8 mouse cellular contexts compared by ENCODE assay signal in the genomic region with DNA sequence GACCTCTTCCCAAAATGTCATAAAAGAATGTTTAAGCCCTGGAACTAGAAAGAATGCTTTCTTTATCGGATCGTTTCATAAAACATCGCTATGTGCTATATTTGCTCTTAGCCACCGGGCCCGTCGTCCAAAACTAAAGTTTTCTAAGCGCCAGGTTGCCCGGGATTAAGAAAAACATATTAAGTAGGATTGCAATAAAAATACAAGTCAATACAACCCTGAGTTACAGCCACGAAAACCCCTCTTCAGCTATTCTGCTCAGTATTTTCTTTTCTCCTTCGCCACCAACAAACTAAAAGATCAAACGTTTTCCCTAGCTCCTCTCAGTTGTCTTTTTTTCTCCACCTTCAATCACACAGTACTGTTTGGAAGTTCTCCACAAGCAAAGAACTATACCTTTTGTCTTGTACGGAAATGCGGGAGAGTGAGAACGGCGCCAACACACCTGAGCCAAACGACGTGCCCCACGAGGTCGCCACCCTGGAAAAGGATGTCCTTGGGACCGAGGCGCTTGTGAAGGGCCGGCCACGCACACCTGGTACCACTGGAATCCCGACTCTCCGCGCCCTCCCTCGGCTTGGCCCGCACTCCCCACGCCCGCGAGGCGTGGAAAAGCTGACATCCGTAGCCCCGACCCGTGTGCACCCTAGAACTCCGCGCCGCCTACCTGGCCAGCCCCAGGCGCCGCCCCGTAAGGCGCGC. TPM values are rescaled to one million over a fixed set of nuclear protein-coding genes. Genes with fewer than 3 reads are reported as not detected.
DNase-seq lines count a peak whose midpoint lies in the region; ATAC-seq lines count a peak whose summit lies in the region.

No protein-coding gene starts in this region.

- peaks cover 77% of the 10 kb centered on the region for H3K27me3 ChIP-seq in hindbrain, embryonic 12.5 days
- peaks cover 71% of the 10 kb centered on the region for H3K27me3 ChIP-seq in liver, embryonic 11.5 days (replicated peaks; ENCODE audit: control insufficient read depth, insufficient read depth, low read length)
- H3K27me3 ChIP-seq in neural tube, embryonic 14.5 days (ENCODE audit: control insufficient read depth, insufficient read depth, low read length), result peaks cover 38% of the 10 kb centered on the region

- ATAC-seq in hindbrain, embryonic 12.5 days (ENCODE audit: low FRiP score), result peak; percentile 35
- ATAC-seq in liver, embryonic 11.5 days (replicated peaks; ENCODE audit: low FRiP score), result no peak
- peak; percentile 47; the same call in 1 of the 2 replicates for ATAC-seq in neural tube, embryonic 14.5 days (ENCODE audit: low read depth)

- DNase-seq in adrenal gland, postnatal 36 days, result peak; percentile 5 to 22
- no peak for DNase-seq in adrenal gland, postnatal 4 days (ENCODE audit: low spot score in 2 of 2)
- DNase-seq in embryo, embryonic 11 days, result peak; percentile 45
- DNase-seq in liver, embryonic 11.5 days (ENCODE audit: low spot score), result no peak
- DNase-seq in testis, postnatal 10 days (ENCODE audit: low spot score), result no peak
- DNase-seq in left cerebral cortex, postnatal 25 days (ENCODE audit: low spot score in 2 of 2), result no peak

- peak overlapping the region; percentile 6; the same call in 1 of the 2 replicates for H3K9ac ChIP-seq in hindbrain, embryonic 12.5 days
- no peak overlapping the region for H3K9ac ChIP-seq in liver, embryonic 11.5 days (ENCODE audit: low read depth, low read length)
- H3K9ac ChIP-seq in neural tube, embryonic 14.5 days (replicated peaks; ENCODE audit: low read depth, low read length), result 0 out of 2 replicates have a peak overlapping the region, but pooled peaks have one; percentile 37

- H3K4me3 ChIP-seq in hindbrain, embryonic 12.5 days, result peak overlapping the region; percentile 54
- peak overlapping the region; percentile 60 for H3K4me3 ChIP-seq in liver, embryonic 11.5 days (ENCODE audit: low read depth, low read length)
- peak overlapping the region; percentile 56 for H3K4me3 ChIP-seq in neural tube, embryonic 14.5 days (ENCODE audit: low read depth, low read length)

- no peaks in the 10 kb centered on the region for H3K36me3 ChIP-seq in hindbrain, embryonic 12.5 days
- H3K36me3 ChIP-seq in liver, embryonic 11.5 days (ENCODE audit: control insufficient read depth, insufficient read depth, low read length), result no peaks in the 10 kb centered on the region
- no peaks in the 10 kb centered on the region for H3K36me3 ChIP-seq in neural tube, embryonic 14.5 days (ENCODE audit: control insufficient read depth, insufficient read depth, low read length)

- H3K4me2 ChIP-seq in hindbrain, embryonic 12.5 days (replicated peaks), result peak overlapping the region; percentile 98
- H3K4me2 ChIP-seq in liver, embryonic 11.5 days, result peak overlapping the region; percentile 79
- H3K4me2 ChIP-seq in neural tube, embryonic 14.5 days (ENCODE audit: low read depth, low read length), result peak overlapping the region; percentile 95

- no peak overlapping the region for H3K27ac ChIP-seq in hindbrain, embryonic 12.5 days
- no peak overlapping the region for H3K27ac ChIP-seq in liver, embryonic 11.5 days (ENCODE audit: low read depth, low read length)
- no peak overlapping the region for H3K27ac ChIP-seq in neural tube, embryonic 14.5 days (ENCODE audit: low read depth, low read length)

- intact Hi-C loops in left cerebral cortex, postnatal 25 days (cut with DNase I), result no loop called here

- under 1% methylated on average over 43 of the region's 43 CpGs for WGBS in hindbrain, embryonic 12.5 days
- 1% methylated on average over 43 of the region's 43 CpGs for WGBS in liver, embryonic 11.5 days
- WGBS in neural tube, embryonic 14.5 days, result under 1% methylated on average over 43 of the region's 43 CpGs

- H3K9me3 ChIP-seq in hindbrain, embryonic 12.5 days (replicated peaks), result no peaks in the 10 kb centered on the region
- H3K9me3 ChIP-seq in liver, embryonic 11.5 days (ENCODE audit: control insufficient read depth, low read length), result no peaks in the 10 kb centered on the region
- H3K9me3 ChIP-seq in neural tube, embryonic 14.5 days (ENCODE audit: control insufficient read depth, low read length), result no peaks in the 10 kb centered on the region

- H3K4me1 ChIP-seq in hindbrain, embryonic 12.5 days, result peaks cover 23% of the 10 kb centered on the region
- peaks cover 7% of the 10 kb centered on the region for H3K4me1 ChIP-seq in liver, embryonic 11.5 days (replicated peaks; ENCODE audit: control insufficient read depth, insufficient read depth, low read length)
- peaks cover 12% of the 10 kb centered on the region for H3K4me1 ChIP-seq in neural tube, embryonic 14.5 days (ENCODE audit: control insufficient read depth, insufficient read depth, low read length)

RNA-seq across cellular contexts. Expression of gene Stox2, which starts 34.0 kb away (rescaled TPM):
- 10 to 100 TPM; 11.4 to 14.3 TPM for total RNA-seq in adrenal gland, postnatal 36 days (2021)
- total RNA-seq in adrenal gland, postnatal 4 days (2021), result 10 to 100 TPM; 20.3 to 23.1 TPM
- 40.2 and 41.2 TPM in 2 replicates for polyA plus RNA-seq in hindbrain, embryonic 12.5 days (2016; fragmentation: Nextera tagmentation; extraction: Ambion mirVana)
- polyA plus RNA-seq in liver, embryonic 11.5 days (2014; fragmentation: Nextera tagmentation; extraction: Ambion mirVana), result 1.7 and 2.6 TPM in 2 replicates
- polyA plus RNA-seq in neural tube, embryonic 14.5 days (2014; fragmentation: Nextera tagmentation; extraction: Ambion mirVana), result 39.6 and 49.7 TPM in 2 replicates
- total RNA-seq in left cerebral cortex, postnatal 25 days (2021), result 10 to 100 TPM; 78.6 to 84.8 TPM

Comparison
In these comparisons a context has a peak if more than half of its experiments do, and no peak if none do; other contexts are left out.
1. DNase-seq: peak in adrenal gland, postnatal 36 days (2 of 2) and embryo, embryonic 11 days (single experiment); none in adrenal gland, postnatal 4 days (0 of 2), liver, embryonic 11.5 days (single experiment), testis, postnatal 10 days (single experiment) and left cerebral cortex, postnatal 25 days (0 of 2).
2. Peak in every context shown above with its lines, with median percentiles within 50 percentile points of each other: H3K4me2 ChIP-seq and H3K4me3 ChIP-seq.